Mouse (Mus musculus) small intestine, adult 2 months (tissue): ENCODE data around the gene Dnajb1.

Experiments
- CTCF ChIP-seq: fragments of 200-500 bp; IDR thresholded peaks from 2 replicates; pipeline ENCODE4 v1.5.1; 2012; ENCODE audit warnings: low read depth, mild to moderate bottlenecking, control low read depth, inconsistent platforms, low read length, moderate library complexity, mixed read lengths; ENCODE audit not compliant: insufficient replicate concordance, insufficient read length; ENCODE audit errors: extremely low read depth
- POLR2A ChIP-seq: fragments of 200-500 bp; IDR thresholded peaks from 2 replicates; pipeline ENCODE4 v1.6.1; 2012; ENCODE audit warnings: low read depth, mild to moderate bottlenecking, control low read depth, inconsistent platforms, low read length, moderate library complexity

DNA sequence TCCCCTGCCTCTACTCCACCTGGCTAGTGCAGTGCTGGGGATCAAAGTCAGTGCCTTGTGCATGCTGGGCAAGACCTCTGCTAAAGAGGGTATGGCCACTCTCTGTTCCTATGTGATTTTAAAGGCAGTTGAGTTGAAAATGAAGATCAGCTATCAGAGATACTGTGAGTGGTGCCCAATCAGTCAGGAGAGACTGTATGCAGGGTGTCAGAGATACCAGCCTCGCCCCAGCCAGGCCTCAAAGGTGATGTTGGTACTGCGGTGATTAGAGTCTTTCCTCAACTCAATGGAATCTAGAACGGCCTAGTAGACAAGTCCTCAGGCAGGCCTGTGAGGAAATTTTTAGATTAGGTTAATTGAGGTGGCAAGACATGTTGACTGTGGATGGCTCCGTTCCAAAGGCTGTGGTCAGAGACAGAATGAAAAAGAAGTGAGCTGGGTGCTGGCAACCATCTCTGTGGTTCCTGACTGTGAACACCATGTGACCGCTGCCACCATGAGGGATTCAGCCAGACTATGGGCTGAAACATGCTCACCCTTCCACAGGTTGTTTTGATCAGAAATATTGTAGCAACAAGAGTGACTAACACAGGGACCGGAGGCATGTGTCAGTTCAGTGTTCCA lies 17.8 kb downstream of the Dnajb1 start:
- TF ChIP-seq POLR2A (no peak), CTCF (no peak)
